Mouse (Mus musculus): ENCODE measurements at regions not wholly inside any gene's neighbourhood (a gene's known extent, or its start where the extent isn't known, plus 50 kb on each side); places are given as distances from the start of the nearest gene placed in this dataset.

DNA sequence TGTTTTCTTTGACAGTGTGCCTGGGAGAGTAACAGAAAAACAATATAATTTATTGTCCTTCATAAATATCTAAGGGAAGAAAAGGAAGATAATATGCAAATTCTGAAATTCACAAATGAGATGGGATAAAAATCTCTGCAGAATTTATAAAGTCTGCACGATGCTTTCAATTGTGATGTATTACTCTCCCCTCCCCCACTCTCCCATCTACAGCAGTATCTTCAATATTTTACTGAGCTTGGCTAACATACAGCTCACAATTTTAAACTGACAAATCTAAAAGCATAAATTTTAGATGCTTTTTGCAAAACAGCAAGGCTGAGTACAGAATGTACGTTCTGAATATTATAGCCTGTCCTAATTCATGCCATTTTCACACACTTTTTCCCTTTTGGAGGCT, 243.6 kb upstream of the Sptlc3 start:
- Histone ChIP-seq H3K27me3 (ENCODE audit: control insufficient read depth in 1 of 2, insufficient read depth in 2 of 2, low read length in 2 of 2) (no peaks in the 10 kb centered on the region), H3K79me2 (ENCODE audit: control insufficient read depth, insufficient read depth, low read length, poor library complexity) (no peaks in the 10 kb centered on the region), H3K4me1 (ENCODE audit: control insufficient read depth in 1 of 2, insufficient read depth in 2 of 2, low read length in 2 of 2) (no peaks in the 10 kb centered on the region), H3K36me3 (ENCODE audit: control insufficient read depth in 1 of 2, insufficient read depth in 2 of 2, low read length in 2 of 2) (no peaks in the 10 kb centered on the region), H3K9ac (ENCODE audit: control insufficient read depth, low read depth, low read length, poor library complexity, severe bottlenecking) (no peak overlapping the region), H3K9me3 (replicated peaks; ENCODE audit: insufficient read depth, low read length) (no peaks in the 10 kb centered on the region), H3K4me3 (ENCODE audit: control insufficient read depth in 1 of 2, insufficient read depth in 1 of 2, low read depth in 2 of 2, low read length in 2 of 2) (no peak overlapping the region), H3K27ac (ENCODE audit: control insufficient read depth, low read depth, low read length) (no peak overlapping the region)
- no peak for DNase-seq (ENCODE audit: low read depth, low spot score)
- TF ChIP-seq ETS1 (IDR thresholded peaks at IDR 0.05; ENCODE audit: low read depth, low read length): no peak
- no peak for TF ChIP-seq ZMIZ1 (IDR thresholded peaks at IDR 0.05; ENCODE audit: low read depth, low read length)
- TF ChIP-seq NELFE (IDR thresholded peaks at IDR 0.05; ENCODE audit: low read depth, low read length): no peak
- no peak for TF ChIP-seq CTCF (IDR thresholded peaks at IDR 0.05 in 2 of 3, conservative IDR thresholded peaks at IDR 0.05 in 1 of 3; ENCODE audit: control insufficient read depth in 1 of 3, insufficient read depth in 1 of 3, low read depth in 2 of 3, low read length in 3 of 3, poor library complexity in 1 of 3, severe bottlenecking in 1 of 3)
- no peak for TF ChIP-seq SMC3 (IDR thresholded peaks at IDR 0.05; ENCODE audit: low read depth, low read length)
- TF ChIP-seq GATA1 (IDR thresholded peaks at IDR 0.05; ENCODE audit: low read depth, low read length): no peak
- no peak for TF ChIP-seq MYC (IDR thresholded peaks at IDR 0.05; ENCODE audit: low read depth, low read length)
- TF ChIP-seq RCOR1 (IDR thresholded peaks at IDR 0.05; ENCODE audit: low read depth, low read length): no peak
- no peak for TF ChIP-seq EP300 (IDR thresholded peaks at IDR 0.05; ENCODE audit: low read depth in 1 of 2, low read length in 2 of 2)
- TF ChIP-seq USF2 (IDR thresholded peaks at IDR 0.05; ENCODE audit: borderline replicate concordance in 1 of 2, insufficient read depth in 1 of 2, low read depth in 1 of 2, low read length in 2 of 2): no peak
- TF ChIP-seq GABPA (IDR thresholded peaks at IDR 0.05; ENCODE audit: low read depth, low read length): no peak
- no peak for TF ChIP-seq KAT2A (conservative IDR thresholded peaks at IDR 0.05; ENCODE audit: low read depth, low read length)
- no peak for TF ChIP-seq E2F4 (IDR thresholded peaks at IDR 0.05; ENCODE audit: borderline replicate concordance, low read depth, low read length)
- TF ChIP-seq TCF12 (IDR thresholded peaks at IDR 0.05; ENCODE audit: low read depth, low read length): no peak

DNA sequence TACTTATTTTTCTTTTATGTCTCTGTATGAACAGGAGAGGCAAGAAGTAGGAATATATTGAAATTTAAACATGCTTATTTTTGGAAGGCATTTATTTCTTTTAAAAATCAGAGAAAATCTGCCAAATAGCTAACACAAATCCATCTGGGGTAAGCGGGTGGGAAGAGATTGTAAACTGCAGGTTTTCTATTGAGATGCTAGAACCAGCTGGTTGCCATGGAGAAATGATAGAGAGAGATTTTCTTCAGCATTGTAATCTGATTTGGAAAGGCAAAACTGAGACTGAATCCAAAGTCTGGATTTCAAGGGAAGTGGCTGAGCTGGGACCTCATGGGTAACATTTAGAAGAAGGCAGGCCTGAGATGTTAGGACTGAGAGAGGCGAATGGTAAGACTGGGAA, 226.6 kb upstream of the Sptlc3 start:
- Histone ChIP-seq H3K9me3 (replicated peaks; ENCODE audit: insufficient read depth, low read length) (no peaks in the 10 kb centered on the region), H3K4me1 (ENCODE audit: control insufficient read depth in 1 of 2, insufficient read depth in 2 of 2, low read length in 2 of 2) (no peaks in the 10 kb centered on the region), H3K27ac (ENCODE audit: control insufficient read depth, low read depth, low read length) (no peak overlapping the region), H3K9ac (ENCODE audit: control insufficient read depth, low read depth, low read length, poor library complexity, severe bottlenecking) (no peak overlapping the region), H3K79me2 (ENCODE audit: control insufficient read depth, insufficient read depth, low read length, poor library complexity) (no peaks in the 10 kb centered on the region), H3K4me3 (ENCODE audit: control insufficient read depth in 1 of 2, insufficient read depth in 1 of 2, low read depth in 2 of 2, low read length in 2 of 2) (no peak overlapping the region), H3K36me3 (ENCODE audit: control insufficient read depth in 1 of 2, insufficient read depth in 2 of 2, low read length in 2 of 2) (no peaks in the 10 kb centered on the region), H3K27me3 (ENCODE audit: control insufficient read depth in 1 of 2, insufficient read depth in 2 of 2, low read length in 2 of 2) (no peaks in the 10 kb centered on the region)
- TF ChIP-seq ETS1 (IDR thresholded peaks at IDR 0.05; ENCODE audit: low read depth, low read length): no peak
- no peak for TF ChIP-seq MAFK (IDR thresholded peaks at IDR 0.05; ENCODE audit: borderline replicate concordance, low read depth, low read length)
- no peak for TF ChIP-seq ZNF384 (IDR thresholded peaks at IDR 0.05; ENCODE audit: low read depth, low read length)
- TF ChIP-seq NELFE (IDR thresholded peaks at IDR 0.05; ENCODE audit: low read depth, low read length): no peak
- TF ChIP-seq SIN3A (IDR thresholded peaks at IDR 0.05; ENCODE audit: low read length): no peak
- TF ChIP-seq MYC (IDR thresholded peaks at IDR 0.05; ENCODE audit: low read depth, low read length): no peak
- TF ChIP-seq ZC3H11A (IDR thresholded peaks at IDR 0.05; ENCODE audit: low read depth, low read length): no peak
- TF ChIP-seq UBTF (IDR thresholded peaks at IDR 0.05; ENCODE audit: borderline replicate concordance, insufficient read depth, low read depth, low read length): no peak
- TF ChIP-seq CHD1 (IDR thresholded peaks at IDR 0.05; ENCODE audit: low read depth, low read length): no peak
- no peak for TF ChIP-seq ZMIZ1 (IDR thresholded peaks at IDR 0.05; ENCODE audit: low read depth, low read length)
- TF ChIP-seq CHD2 (IDR thresholded peaks at IDR 0.05; ENCODE audit: low read length): no peak
- TF ChIP-seq CTCF (IDR thresholded peaks at IDR 0.05 in 2 of 3, conservative IDR thresholded peaks at IDR 0.05 in 1 of 3; ENCODE audit: control insufficient read depth in 1 of 3, insufficient read depth in 1 of 3, low read depth in 2 of 3, low read length in 3 of 3, poor library complexity in 1 of 3, severe bottlenecking in 1 of 3): no peak
- no peak for DNase-seq (ENCODE audit: low read depth, low spot score)
